Mouse (Mus musculus) bone marrow macrophage, adult 2 months (primary cell): ENCODE data around the gene Fzd5.

Experiments used
- CTCF ChIP-seq: IDR thresholded peaks from 2 replicates; pipeline ENCODE4 v1.5.1; 2012; ENCODE audit warnings: low read depth, mild to moderate bottlenecking, low read length, moderate library complexity
- POLR2A ChIP-seq: IDR thresholded peaks from 2 replicates; pipeline ENCODE4 v1.6.1; 2012; ENCODE audit warnings: mild to moderate bottlenecking, low read depth, low read length, borderline replicate concordance

DNA sequence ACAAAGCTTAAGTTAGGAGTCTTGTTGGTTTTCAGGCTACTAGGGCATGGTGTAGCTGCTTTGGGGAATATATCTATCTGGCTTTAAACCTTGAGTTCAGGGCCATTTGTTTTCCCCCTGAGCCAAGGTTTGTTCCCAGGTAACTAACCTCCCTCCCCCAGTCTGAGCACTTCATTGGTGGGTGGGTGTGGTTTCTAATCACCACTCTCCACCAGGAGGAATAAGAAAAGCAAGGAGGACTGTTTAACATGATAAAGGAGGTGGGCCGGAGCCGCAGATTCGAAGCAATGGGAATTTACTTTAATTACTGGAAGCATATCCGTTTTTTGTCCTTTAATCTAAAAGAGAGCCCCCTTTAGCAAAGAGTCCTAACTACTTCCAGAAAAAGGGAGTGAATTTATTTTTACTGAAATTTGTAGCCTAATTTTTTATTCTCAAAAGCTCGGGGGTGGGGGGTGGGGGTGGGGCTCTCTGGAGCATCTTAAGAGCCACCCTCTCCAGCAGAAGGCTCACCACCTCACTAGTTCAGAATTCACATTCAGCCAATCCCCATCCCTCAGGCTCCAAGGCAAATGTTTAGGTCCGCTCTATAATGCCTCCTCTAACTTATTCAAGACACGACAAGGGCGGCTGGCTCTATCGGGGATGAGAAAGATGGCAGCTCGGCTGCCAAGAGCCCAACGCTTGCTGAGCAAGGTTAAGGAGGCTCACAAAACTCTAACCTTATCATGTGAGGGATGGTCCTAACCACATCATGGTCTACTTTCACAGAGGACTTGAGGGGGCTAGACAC lies 3.9 kb downstream of the Fzd5 start:
- TF ChIP-seq CTCF (no peak), POLR2A (no peak)
